Mouse (Mus musculus) midbrain, embryonic 15.5 days (tissue): ENCODE measurements around the gene Zcwpw1. TPM values are rescaled to one million over a fixed set of nuclear protein-coding genes. Genes with fewer than 3 reads are reported as not detected.
A peak's percentile ranks its signal among the peaks of the same experiment; 100 is the strongest.

Source experiments
- ATAC-seq: fragments of 200-750 bp; cut with Nextera tagmentation; replicated peaks from 2 replicates; pipeline ENCODE4 v1.8.0; 2017; ENCODE audit warnings: moderate TSS enrichment
- H3K27ac ChIP-seq: fragments of 300-500 bp; sonication (generic); 2 replicates; pipeline ENCODE4 v1.5.1; 2015; ENCODE audit warnings: mild to moderate bottlenecking, inconsistent platforms
- H3K27me3 ChIP-seq: fragments of 300-500 bp; sonication (generic); replicated peaks from 2 replicates; pipeline ENCODE4 v1.6.1; 2015; ENCODE audit warnings: inconsistent platforms
- H3K36me3 ChIP-seq: fragments of 300-500 bp; sonication (generic); replicated peaks from 2 replicates; pipeline ENCODE4 v1.6.1; 2015; ENCODE audit warnings: inconsistent platforms
- H3K4me1 ChIP-seq: fragments of 300-500 bp; sonication (generic); 2 replicates; pipeline ENCODE4 v1.6.1; 2015; ENCODE audit warnings: inconsistent platforms
- H3K4me2 ChIP-seq: fragments of 300-500 bp; sonication (generic); 2 replicates; pipeline ENCODE4 v1.6.1; 2015; ENCODE audit warnings: inconsistent platforms, mild to moderate bottlenecking, moderate library complexity
- H3K4me3 ChIP-seq: fragments of 300-500 bp; sonication (generic); 2 replicates; pipeline ENCODE4 v1.5.1; 2015; ENCODE audit warnings: mild to moderate bottlenecking, inconsistent platforms
- H3K9ac ChIP-seq: fragments of 300-500 bp; sonication (generic); 2 replicates; pipeline ENCODE4 v1.6.1; 2015; ENCODE audit warnings: mild to moderate bottlenecking, inconsistent platforms
- H3K9me3 ChIP-seq: fragments of 300-500 bp; sonication (generic); 2 replicates; pipeline ENCODE4 v1.6.1; 2016; ENCODE audit warnings: inconsistent platforms
- WGBS: fragments of 180-500 bp; shearing (Covaris S2); methylation state at CpG from one replicate; pipeline ENCODE4 v1.1.7; 2015; ENCODE audit warnings: mixed read lengths; 5-methylcytosine and 5-hydroxymethylcytosine counted together
- polyA plus RNA-seq: library from polyadenylated mRNA; unstranded; fragments of >200 nt; fragmentation: Nextera tagmentation; extraction: Ambion mirVana; gene quantifications from 2 replicates; pipeline ENCODE4 v1.2.1, GENCODE M21; 2015

Zcwpw1 gene
- polyA plus RNA-seq, 1 experiment from 2014 or later: 11.9 TPM

GRCm38 (mm10) chr5:137757887-137758286 lies 29.7 kb upstream of the Zcwpw1 start:
- no peak overlapping the region for H3K9ac ChIP-seq
- 52% methylated on average over 6 of the region's 6 CpGs for WGBS

GRCm38 (mm10) chr5:137758921-137759534 lies 28.6 kb upstream of the Zcwpw1 start:
- WGBS: 90% methylated on average over 19 of the region's 19 CpGs
- H3K9ac ChIP-seq: no peak overlapping the region
- H3K36me3 ChIP-seq: no peaks in the 10 kb centered on the region
- H3K4me3 ChIP-seq: no peak overlapping the region
- peaks cover 27% of the 10 kb centered on the region for H3K4me1 ChIP-seq
- H3K9me3 ChIP-seq: no peaks in the 10 kb centered on the region
- no peak for ATAC-seq
- H3K27ac ChIP-seq: peak overlapping the region; percentile 3; the same call in 1 of the 2 replicates
- no peaks in the 10 kb centered on the region for H3K27me3 ChIP-seq
- no peak overlapping the region for H3K4me2 ChIP-seq

More at GRCm38 (mm10) chr5:137757887-137758286, 29.7 kb upstream of the Zcwpw1 start:
- Histone ChIP-seq H3K27ac (peak overlapping the region; percentile 48; the same call in 1 of the 2 replicates), H3K4me1 (peaks cover 27% of the 10 kb centered on the region), H3K9me3 (no peaks in the 10 kb centered on the region), H3K36me3 (no peaks in the 10 kb centered on the region), H3K4me2 (0 out of 2 replicates have a peak overlapping the region, but pooled peaks have one; percentile 6), H3K27me3 (no peaks in the 10 kb centered on the region), H3K4me3 (no peak overlapping the region)
- peak; percentile 55 for ATAC-seq

GRCm38 (mm10) chr5:137759971-137760412 lies 27.6 kb upstream of the Zcwpw1 start:
- Histone ChIP-seq H3K4me2 (no peak overlapping the region), H3K27ac (no peak overlapping the region), H3K9ac (no peak overlapping the region), H3K9me3 (no peaks in the 10 kb centered on the region), H3K4me1 (peaks cover 27% of the 10 kb centered on the region), H3K4me3 (no peak overlapping the region), H3K27me3 (no peaks in the 10 kb centered on the region), H3K36me3 (no peaks in the 10 kb centered on the region)
- WGBS: 28% methylated on average over 4 of the region's 4 CpGs
- ATAC-seq: peak; percentile 81

- H3K9ac ChIP-seq: no peak overlapping the region
- peaks cover 8% of the 10 kb centered on the region for H3K4me1 ChIP-seq
- no peaks in the 10 kb centered on the region for H3K27me3 ChIP-seq
- ATAC-seq: no peak
- H3K36me3 ChIP-seq: no peaks in the 10 kb centered on the region
- WGBS: 44% methylated on average over 9 of the region's 9 CpGs
- no peak overlapping the region for H3K27ac ChIP-seq
- H3K9me3 ChIP-seq: no peaks in the 10 kb centered on the region
- H3K4me2 ChIP-seq: no peak overlapping the region
- no peak overlapping the region for H3K4me3 ChIP-seq
These were observed 22.8 kb upstream of the Zcwpw1 start for GRCm38 (mm10) chr5:137764609-137765340.

- H3K36me3 ChIP-seq: no peaks in the 10 kb centered on the region
These were observed 21.3 kb upstream of the Zcwpw1 start for GRCm38 (mm10) chr5:137766270-137766669.

GRCm38 (mm10) chr5:137768475-137768874 lies 19.1 kb upstream of the Zcwpw1 start:
- ATAC-seq: peak; percentile 63; the same call in 1 of the 2 replicates
- Histone ChIP-seq H3K36me3 (no peaks in the 10 kb centered on the region), H3K9ac (no peak overlapping the region), H3K4me1 (peaks cover 8% of the 10 kb centered on the region), H3K9me3 (no peaks in the 10 kb centered on the region), H3K4me2 (no peak overlapping the region), H3K27ac (peak overlapping the region; percentile 68), H3K27me3 (no peaks in the 10 kb centered on the region), H3K4me3 (no peak overlapping the region)
- WGBS: 24% methylated on average over 1 of the region's 1 CpGs

More at GRCm38 (mm10) chr5:137766270-137766669, 21.3 kb upstream of the Zcwpw1 start:
- Histone ChIP-seq H3K27ac (no peak overlapping the region), H3K27me3 (no peaks in the 10 kb centered on the region), H3K4me3 (no peak overlapping the region), H3K9ac (no peak overlapping the region), H3K4me2 (no peak overlapping the region), H3K4me1 (peaks cover 8% of the 10 kb centered on the region), H3K9me3 (no peaks in the 10 kb centered on the region)
- no peak for ATAC-seq
- 62% methylated on average over 3 of the region's 3 CpGs for WGBS

GRCm38 (mm10) chr5:137770709-137771108 lies 16.9 kb upstream of the Zcwpw1 start:
- Histone ChIP-seq H3K27me3 (no peaks in the 10 kb centered on the region), H3K4me2 (no peak overlapping the region), H3K4me1 (peaks cover 8% of the 10 kb centered on the region), H3K27ac (no peak overlapping the region), H3K4me3 (no peak overlapping the region), H3K9ac (no peak overlapping the region), H3K9me3 (no peaks in the 10 kb centered on the region), H3K36me3 (no peaks in the 10 kb centered on the region)
- 47% methylated on average over 2 of the region's 2 CpGs for WGBS
- ATAC-seq: no peak

GRCm38 (mm10) chr5:137772755-137773154 lies 14.8 kb upstream of the Zcwpw1 start:
- no peak overlapping the region for H3K4me3 ChIP-seq
- no peaks in the 10 kb centered on the region for H3K9me3 ChIP-seq

GRCm38 (mm10) chr5:137775587-137776290 lies 11.9 kb upstream of the Zcwpw1 start:
- Histone ChIP-seq H3K36me3 (peaks cover 3% of the 10 kb centered on the region; the same call in 1 of the 2 replicates), H3K9me3 (no peaks in the 10 kb centered on the region), H3K9ac (no peak overlapping the region), H3K27me3 (no peaks in the 10 kb centered on the region), H3K4me1 (peaks cover 17% of the 10 kb centered on the region), H3K4me3 (no peak overlapping the region), H3K27ac (no peak overlapping the region), H3K4me2 (no peak overlapping the region)
- 92% methylated on average over 2 of the region's 2 CpGs for WGBS
- ATAC-seq: no peak

More at GRCm38 (mm10) chr5:137772755-137773154, 14.8 kb upstream of the Zcwpw1 start:
- Histone ChIP-seq H3K9ac (no peak overlapping the region), H3K4me2 (no peak overlapping the region), H3K27me3 (no peaks in the 10 kb centered on the region), H3K4me1 (peaks cover 8% of the 10 kb centered on the region), H3K36me3 (no peaks in the 10 kb centered on the region), H3K27ac (no peak overlapping the region)
- ATAC-seq: no peak

GRCm38 (mm10) chr5:137776408-137776918 lies 11.1 kb upstream of the Zcwpw1 start:
- Histone ChIP-seq H3K9me3 (no peaks in the 10 kb centered on the region), H3K27me3 (no peaks in the 10 kb centered on the region), H3K4me3 (no peak overlapping the region), H3K36me3 (peaks cover 5% of the 10 kb centered on the region; the same call in 1 of the 2 replicates), H3K4me2 (no peak overlapping the region), H3K9ac (no peak overlapping the region), H3K4me1 (peaks cover 19% of the 10 kb centered on the region), H3K27ac (no peak overlapping the region)
- no peak for ATAC-seq
- 43% methylated on average over 5 of the region's 5 CpGs for whole genome bisulfite sequencing

- H3K4me1 ChIP-seq: peaks cover 27% of the 10 kb centered on the region
- peaks cover 7% of the 10 kb centered on the region; the same call in 1 of the 2 replicates for H3K36me3 ChIP-seq
- no peak overlapping the region for H3K9ac ChIP-seq
- no peak for ATAC-seq
- no peaks in the 10 kb centered on the region for H3K27me3 ChIP-seq
- 88% methylated on average over 7 of the region's 7 CpGs for whole genome bisulfite sequencing
- H3K9me3 ChIP-seq: no peaks in the 10 kb centered on the region
- no peak overlapping the region for H3K4me3 ChIP-seq
- H3K27ac ChIP-seq: peak overlapping the region; percentile 88
- H3K4me2 ChIP-seq: no peak overlapping the region
These were observed 10.2 kb upstream of the Zcwpw1 start for GRCm38 (mm10) chr5:137777267-137777845.
